Mouse (Mus musculus): Measurements from ENCODE around the gene Trap1.
A peak's percentile ranks its signal among the peaks of the same experiment; 100 is the strongest.
"Not testable (repeated sequence)": the region's sequence is repeated elsewhere in the genome, so short reads cannot be mapped to it uniquely, and the experiment has no call there.

Gene Trap1

DNA sequence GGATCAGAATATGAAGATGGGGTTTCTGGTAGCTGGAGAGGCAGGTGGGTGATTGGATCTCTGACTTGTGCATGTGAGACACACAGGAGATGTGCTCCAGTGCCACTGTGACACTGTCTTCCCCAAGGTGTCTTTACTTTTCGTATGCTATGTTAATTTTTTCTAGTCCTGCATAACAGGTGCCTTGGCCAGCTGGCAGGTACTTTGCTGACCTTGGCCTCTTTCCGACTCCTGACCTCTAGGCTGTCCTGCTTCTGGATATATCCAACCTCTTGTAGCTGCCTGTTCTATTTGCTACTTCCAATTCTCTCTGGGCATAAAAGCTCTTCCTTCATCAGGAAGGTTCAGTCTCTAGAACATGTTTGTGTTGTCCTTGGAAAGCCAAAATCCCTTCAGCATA, 42.1 kb downstream of the Trap1 start:
- DNase-seq (ENCODE audit: low spot score in 2 of 2) = no peak

DNA sequence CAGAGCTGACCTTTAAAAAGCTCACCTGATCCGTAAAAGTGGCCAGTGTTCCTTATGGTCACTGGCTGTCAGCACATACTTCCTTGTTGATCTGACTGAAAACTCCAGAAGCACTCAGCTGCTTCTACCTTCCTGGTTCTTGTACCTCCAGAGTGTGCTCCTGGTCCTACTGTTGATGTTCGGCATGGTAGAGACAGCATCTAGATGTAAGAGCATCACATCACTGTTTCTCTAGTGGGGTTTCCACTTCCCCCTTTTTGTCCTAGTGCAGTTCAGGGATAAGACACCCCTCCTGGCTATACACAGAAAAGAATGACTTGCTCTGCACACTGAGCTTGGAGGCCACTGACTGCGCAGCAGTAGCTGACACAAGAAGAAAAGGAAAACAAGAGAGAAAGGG, 43.2 kb downstream of the Trap1 start:
- no peak for DNase-seq (ENCODE audit: low spot score in 2 of 2)

DNA sequence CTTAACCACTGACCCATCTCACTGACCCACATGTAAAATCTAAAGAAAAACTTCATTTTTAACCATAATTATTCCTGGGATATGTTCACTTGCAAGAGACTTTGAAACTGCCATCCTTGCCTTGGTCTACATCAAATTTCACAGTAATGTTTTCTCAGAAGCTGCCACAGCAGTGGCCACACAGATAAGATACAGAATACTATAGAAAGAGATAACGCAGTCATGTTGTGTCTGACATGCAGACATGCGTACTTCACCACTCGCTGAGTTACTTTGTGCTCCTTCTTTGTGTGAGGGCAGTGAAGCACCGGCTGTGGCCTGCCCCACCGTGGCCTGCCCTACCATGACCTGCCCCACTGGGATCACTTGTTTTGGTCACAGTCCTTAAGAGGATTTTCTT, 43.7 kb downstream of the Trap1 start:
- no peak for DNase-seq (ENCODE audit: low spot score in 2 of 2)

DNA sequence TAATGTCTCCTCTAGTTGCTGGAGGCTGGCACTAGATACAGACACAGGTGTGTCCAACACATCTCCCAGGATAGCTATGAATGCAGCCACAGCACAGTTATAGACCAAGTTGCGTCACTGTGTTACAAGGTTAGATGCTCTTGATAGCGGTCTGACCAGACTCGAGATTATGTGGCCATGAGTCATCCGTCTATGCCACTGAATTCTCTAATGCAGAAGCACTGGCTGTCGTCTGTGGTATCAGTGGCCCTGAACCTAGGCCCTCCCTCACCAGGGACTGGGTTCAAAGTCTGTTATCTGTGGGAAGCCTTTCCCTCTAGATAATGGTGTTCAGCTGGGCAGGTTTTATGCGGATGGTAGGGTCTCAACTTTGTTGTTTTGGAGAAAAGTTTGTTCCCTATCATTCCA, 45.3 kb downstream of the Trap1 start:
- DNase-seq (ENCODE audit: low spot score in 2 of 2) = no peak

DNA sequence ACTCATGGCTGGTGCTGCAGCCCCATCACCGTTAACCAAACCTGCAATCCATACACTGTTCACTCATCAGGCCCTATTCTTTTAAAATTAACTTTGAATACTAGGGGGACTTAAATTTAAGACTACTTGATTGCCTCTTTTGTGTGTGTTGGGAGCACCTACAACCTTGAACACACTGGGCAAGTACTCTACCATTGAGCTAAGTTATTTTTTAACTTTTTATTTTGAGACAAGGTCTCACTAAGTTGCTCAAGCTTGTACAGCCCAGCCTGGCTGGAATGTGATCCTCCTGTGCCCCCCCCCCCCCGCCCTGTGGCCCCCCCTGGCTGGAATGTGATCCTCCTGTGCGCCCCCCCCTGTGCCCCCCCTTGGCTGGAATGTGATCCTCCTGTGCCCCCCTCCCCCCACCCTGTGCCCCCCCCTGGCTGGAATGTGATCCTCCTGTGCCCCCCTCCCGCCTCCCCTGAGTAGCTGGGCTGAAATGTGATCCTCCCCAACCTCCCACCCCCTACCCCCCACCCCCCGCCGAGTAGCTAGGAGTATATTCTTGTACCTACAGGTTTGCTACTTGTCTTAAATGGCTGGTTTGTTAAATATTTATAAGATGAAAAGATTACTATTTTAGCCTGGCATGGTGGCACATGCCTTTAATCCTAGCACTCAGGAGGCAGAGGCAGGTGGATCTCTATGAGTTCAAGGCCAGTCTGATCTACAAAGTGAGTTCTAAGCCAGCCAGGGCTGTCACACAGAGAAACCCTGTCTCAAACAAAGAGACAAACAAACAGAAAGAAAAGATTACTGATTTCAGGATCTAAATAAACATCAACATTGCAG, 46.0 kb downstream of the Trap1 start:
- no peak for DNase-seq (ENCODE audit: low spot score in 2 of 2)

DNA sequence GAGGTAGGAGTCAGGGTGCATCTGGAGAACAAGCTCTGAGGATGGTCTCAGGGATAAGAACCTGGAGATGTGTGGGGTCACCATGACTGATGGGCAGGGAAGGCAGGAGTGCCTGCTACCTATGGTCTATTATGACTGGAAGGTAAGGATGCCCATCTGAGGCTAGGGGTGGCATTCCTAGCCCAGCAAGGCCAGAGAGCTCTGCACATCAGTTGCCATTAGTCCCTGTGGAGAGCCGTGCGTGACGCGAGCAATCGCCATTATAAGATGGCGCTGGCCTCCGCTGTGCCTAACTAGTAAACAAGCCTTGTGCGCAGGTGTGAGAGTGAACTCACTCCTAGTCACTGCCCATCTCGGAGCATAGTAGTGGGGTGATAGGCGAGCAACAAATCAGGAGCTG, 47.1 kb downstream of the Trap1 start:
- no peak for DNase-seq (ENCODE audit: low spot score in 2 of 2)

DNA sequence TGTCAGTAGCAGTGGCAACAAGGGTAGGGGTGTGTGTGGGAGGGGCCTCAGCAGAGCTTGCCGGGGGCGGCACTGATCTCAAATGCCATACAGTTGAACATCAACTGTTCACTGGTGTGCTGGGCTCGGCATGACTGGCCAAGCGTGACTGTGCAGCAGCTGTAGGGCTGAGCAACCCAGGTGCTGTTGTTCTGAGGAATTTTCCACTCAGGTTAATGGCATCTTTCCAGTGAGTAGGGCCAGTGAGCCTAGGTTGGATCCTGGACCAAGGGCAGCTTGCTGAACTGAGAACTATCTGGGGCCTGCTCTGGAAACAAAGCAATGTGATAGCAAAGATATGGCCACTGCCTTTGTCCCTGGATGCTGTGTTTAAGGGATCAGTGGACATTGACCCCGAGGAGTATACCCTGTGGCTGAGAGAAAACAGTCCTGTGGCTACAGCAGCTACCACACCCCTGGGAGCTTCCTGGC, 48.2 kb downstream of the Trap1 start:
- no peak for DNase-seq (ENCODE audit: low spot score in 2 of 2)

DNA sequence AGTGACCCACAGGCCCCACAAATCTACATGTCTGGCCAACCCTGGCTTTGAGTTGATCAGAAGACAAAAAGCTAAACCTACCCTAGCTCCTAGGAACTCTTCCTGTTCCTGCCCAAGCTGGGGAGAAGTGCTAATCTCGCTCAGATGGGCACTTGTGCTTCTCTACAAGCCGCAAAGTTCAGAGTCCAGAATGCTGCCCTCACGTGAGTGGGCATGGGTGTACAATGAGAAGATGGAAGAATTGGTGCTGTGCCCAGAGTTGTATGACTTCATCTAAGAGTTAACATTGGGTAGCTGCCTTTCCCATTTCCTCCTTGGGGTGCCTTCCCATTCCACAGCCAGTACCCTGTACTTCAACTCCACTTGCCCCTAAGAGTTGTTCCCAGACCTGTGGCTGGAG, 50.4 kb downstream of the Trap1 start:
- no peak for DNase-seq (ENCODE audit: low spot score in 2 of 2)

DNA sequence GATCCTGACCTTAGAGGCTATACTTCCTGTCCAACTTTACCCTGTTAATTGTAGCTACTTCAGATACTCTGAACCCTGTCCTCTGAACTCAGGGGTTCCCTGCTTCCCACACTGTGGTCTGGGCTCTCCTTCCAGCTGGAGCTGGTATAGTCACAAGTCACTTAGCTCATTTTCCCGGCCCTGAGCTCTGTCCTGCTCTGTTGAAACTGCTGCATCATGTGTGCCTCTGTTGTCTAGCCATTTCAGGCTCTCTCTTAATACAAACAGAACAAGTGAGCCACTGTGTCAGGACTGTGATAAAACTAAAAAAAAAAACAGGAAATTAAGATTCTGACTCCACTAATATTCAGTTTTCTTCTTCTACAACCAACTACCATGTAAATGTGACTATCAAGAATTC, 51.0 kb downstream of the Trap1 start:
- no peak for DNase-seq (ENCODE audit: low spot score in 2 of 2)

DNA sequence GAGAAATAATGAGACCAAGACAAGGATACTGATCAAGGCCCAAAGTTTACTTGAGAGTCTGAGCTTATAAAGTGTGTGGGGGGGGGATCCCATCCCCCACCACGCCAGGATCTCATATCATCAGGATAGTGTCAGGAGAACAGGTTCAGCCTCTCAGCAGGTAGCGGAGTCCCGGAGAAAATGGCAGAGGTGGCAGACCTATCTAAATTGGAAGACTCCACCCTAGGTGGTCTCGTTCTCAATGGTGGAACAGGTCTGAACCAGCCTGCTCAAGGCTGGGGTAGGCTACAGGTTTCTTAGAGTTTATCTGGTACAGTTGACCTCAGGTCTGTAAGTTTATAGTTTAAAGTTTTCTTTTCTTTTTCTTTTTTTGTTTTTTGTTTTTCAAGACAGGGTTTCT, 54.9 kb downstream of the Trap1 start:
- no peak for DNase-seq (ENCODE audit: low spot score in 2 of 2)

DNA sequence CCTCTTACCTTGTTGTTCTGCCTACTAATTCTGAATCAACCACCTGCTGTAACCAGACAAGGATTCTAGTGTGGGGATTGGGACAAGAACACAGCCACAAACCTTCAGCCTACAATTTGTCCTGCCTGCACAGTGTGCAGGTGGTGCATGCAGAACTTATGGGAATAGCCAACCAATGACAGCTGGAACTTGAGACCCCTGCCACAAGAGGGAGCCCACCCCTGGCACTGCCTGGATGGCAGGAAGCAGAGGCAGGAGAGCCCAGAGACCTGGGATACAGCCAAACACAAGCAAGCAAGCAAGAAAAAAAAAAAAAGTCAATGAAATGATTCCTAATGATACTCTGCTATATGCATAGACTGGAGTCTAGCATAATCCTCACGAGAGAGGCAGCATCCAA, 56.4 kb downstream of the Trap1 start:
- DNase-seq (ENCODE audit: low spot score in 2 of 2) = no peak

DNA sequence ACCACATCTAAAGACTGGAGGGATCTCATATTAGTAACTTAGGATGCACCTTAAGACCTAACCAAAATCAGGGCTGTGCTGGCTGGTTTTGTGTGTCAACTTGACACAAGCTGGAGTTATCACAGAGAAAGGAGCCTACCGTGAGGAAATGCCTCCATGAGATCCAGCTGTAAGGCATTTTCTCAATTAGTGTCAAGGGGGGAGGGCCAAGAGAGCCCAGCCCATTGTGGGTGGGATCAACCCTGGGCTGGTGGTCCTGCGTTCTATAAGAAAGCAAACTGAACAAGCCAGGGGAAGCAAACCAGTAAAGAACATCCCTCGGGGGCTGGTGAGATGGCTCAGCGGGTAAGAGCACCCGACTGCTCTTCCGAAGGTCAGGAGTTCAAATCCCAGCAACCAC, 60.2 kb downstream of the Trap1 start:
- DNase-seq (ENCODE audit: low spot score in 2 of 2) = not testable (repeated sequence)

DNA sequence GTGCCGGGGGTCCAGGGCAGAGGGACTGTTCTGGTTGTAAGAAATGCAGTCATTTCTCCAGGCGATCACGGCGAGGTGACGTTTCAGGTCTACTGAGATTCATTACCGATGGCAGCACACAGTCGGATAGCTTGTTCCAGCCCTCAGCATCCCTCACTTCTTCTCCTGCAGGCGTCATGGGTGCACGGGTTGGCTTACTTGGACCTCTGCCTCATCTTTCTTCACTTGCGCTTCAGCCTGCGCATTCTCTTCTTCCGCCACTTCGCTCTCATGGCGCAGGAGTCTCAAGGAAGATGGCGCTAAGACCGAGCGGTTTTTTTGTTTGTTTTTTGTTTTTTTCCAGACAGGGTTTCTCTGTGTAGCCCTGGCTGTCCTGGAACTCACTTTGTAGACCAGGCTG, 60.8 kb downstream of the Trap1 start:
- DNase-seq (ENCODE audit: low spot score in 2 of 2) = not testable (repeated sequence)

DNA sequence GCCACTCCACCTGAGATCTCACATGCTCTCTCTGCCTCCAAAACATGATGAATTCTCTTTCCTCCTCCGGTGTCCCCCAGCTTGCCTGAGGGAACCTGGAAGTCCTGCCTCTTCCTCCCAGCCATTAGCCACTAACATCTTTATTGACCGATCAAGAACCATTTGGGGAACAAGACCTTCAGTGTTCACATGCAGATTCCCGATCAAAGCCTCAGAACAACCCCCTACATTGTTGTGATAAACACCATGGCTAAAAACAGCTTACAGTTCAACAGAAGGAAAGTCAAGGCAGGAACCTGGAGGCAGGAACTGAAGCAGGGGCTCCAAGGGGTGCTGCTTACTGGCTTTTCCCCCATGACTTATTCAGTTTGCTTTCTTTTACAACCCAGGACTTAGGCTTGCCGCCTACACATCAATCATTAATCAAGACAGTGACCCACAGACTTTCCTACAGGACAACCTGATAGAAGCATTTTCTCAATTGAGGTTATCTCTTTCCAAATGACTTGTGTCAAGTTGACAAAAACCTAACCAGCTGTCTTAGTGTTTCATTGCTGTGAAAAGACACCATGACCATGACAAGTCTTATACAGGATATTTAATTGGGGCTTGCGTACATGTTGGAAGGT, 63.5 kb downstream of the Trap1 start:
- no peak for DNase-seq (ENCODE audit: low spot score in 2 of 2)

DNA sequence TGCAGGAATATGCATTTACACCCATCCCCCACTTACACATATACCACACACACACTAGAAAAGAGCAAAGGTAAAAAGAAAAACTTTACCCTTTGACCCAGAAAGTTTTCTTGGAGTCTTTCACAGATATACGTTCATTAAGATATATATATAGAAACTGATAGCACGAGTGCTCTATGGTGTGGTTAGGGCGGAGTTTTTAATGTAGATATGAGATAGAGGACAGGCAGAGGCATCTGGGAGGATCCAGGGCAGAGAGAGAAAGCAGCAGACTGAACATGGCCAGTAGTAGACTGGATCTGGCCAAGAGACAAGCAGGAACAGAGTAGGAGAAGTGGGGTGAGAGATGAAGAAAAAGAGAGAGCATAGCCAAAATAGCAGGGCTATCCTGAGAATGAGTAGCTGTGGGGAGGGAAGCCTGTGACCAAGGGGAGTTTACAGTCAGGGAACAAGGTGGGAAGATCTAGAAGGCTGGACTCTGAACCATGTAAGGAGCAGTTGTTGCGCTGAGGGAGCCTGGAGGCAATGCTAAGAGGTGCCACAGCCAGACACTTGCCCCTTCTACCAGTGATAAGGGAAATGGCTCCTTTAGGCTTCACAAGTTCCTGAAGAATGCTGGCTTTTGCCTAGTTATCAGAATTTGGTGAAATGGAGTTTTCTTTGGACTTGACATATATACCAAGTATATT, 64.6 kb downstream of the Trap1 start:
- no peak for DNase-seq (ENCODE audit: low spot score in 2 of 2)

DNA sequence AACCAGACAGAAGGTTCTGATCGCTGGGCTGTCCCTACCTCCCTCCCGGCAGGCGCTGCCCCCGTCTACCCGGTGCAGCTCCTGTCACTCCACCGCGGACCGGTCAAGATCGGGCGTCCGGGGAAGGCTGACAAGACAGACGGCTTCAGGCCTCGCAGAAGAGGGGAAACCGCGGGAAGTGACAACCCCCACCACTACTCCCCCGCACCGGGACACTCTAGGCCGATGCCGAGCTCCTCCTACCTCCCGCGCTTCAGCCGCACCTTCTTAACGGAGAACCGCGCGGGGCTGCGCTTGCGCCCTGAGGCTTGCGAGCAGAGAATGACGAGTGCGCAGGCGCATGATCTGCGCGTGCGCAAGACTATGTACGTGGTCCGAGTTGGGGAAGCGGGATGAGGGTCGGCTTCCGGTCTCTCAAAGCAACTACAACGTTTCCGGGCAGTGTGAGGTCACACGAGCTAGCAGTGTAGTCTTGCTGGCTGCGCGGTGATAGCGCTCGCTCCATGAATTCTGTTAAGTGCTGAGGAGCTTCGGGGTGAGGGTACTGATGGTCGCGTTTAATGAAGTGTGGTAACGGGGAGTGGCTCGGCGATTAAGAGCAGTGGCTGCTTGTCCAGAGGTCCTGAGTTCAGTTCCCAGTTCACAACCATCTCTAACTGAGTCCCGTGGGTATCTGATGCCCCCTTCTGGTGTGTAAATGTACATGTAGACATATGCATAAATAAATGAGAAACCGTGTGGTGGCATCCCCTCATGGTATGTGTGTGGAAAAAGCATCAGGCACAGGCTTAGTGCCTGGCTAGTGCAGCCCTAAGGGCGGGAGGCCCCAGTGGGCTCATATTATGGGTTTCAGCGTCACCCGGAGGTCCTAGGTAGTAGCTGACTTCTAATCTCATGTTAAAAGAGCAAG, 73.9 kb downstream of the Trap1 start, which contains the start of gene Slx4:
Gene Slx4, minus strand, starts transcription at position 282 of the 910 bp plus-strand sequence.
- peak; percentile 95 for DNase-seq (ENCODE audit: low spot score in 2 of 2)

Measured in heart, adult 9 months (tissue).